Mouse (Mus musculus): Measurements from ENCODE around the gene Gm21970.

Gm21970 gene

DNA sequence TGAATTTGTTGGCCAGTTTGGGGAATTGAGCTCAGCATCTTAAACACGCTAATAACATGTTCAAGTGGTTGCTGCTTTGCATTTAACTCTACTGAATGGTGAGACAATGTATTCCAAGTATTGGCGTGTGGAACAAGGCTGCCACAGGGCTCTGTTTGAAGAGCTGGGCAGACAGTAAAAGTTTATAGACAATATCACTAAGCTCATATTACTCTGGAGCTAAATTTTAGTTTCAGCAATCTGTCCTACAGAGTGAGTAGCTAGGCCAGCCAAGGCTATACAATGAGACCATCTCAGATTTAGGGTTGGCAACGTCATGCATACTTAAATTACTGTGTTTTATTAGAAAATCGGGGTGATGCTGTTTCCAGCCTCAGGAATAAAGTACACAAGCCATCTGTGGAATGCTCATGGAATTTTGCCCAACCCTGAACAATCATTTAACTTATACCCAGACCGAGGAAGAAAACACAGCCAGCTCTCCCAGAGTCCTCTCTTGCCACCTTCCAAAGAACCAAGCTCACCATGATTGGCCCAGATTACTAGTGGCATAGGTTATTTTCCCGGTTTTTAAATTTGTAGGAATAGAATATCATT lies 10.1 kb downstream of the Gm21970 start:
- DNase-seq (ENCODE audit: low read depth, low spot score) = no peak

DNA sequence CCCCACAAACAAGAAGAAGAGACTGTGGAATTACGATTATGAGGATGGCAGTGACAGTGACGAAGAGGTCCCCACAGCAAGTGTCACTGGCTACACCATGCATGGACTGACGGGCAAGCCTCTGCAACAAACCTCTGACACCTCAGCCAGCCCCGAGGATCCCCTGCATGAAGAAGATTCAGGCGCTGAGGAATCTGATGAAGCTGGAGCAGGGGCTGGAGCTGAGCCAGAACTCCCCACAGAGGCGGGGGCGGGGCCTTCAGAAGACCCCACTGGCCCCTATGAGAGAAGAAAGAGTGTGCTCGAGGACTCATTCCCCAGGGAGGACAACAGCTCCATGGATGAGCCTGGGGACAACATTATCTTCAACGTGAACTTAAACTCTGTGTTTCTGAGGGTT lies 12.3 kb downstream of the Gm21970 start:
- DNase-seq (ENCODE audit: low read depth, low spot score) = no peak

DNA sequence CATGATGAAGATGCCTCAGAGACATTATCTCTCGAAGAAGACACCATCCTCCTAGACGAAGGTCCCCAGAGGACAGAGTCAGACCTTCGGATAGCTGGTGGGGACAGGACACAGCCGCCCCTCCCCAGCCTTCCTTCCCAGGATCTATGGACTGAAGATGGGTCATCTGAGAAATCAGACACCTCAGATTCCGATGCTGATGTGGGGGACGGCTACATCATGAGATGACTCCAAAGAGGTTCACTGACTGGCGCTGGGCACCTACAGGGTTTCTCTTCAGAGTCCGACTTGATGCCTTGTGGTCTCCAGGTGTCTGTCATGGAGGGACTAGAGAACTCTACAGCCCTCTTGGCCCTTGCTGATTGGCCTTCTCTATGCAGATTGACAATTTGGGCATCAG lies 12.7 kb downstream of the Gm21970 start:
- DNase-seq (ENCODE audit: low read depth, low spot score) = no peak

DNA sequence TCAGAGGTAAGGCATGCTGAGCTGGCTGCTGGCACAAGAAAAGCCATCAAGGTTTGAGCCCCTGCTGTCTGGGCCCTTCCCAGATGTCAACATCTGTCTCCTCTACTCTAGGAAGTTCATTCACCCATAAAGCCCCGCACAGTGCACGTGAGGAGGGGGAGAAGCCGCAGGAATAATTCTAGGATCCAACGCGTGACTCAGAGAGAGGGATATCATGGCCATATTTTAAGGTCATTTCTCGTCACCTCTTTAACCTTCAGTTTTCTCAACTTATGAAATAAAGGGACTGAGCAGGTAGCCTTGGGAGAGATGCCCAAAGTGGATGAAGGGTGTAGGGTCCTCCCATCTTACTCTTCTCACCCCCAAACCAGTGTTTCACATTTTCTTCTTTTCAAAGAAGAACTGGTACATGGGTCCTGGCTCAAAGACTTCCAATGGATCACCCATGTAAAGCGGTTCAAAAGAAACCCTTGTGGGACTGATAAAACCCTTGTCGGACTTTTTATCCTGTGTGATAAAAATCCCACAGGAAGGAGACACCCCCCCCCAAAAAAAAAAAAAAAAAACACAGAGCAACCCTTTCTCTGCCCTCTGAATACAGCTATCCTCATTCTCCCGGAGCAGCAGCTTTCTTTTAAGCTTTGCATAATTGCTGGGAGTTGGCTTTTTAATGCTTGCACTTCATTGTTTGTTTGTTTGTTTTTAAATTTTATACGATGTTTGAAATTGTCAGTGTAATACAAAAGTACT lies 13.5 kb downstream of the Gm21970 start:
- DNase-seq (ENCODE audit: low read depth, low spot score) = no peak

DNA sequence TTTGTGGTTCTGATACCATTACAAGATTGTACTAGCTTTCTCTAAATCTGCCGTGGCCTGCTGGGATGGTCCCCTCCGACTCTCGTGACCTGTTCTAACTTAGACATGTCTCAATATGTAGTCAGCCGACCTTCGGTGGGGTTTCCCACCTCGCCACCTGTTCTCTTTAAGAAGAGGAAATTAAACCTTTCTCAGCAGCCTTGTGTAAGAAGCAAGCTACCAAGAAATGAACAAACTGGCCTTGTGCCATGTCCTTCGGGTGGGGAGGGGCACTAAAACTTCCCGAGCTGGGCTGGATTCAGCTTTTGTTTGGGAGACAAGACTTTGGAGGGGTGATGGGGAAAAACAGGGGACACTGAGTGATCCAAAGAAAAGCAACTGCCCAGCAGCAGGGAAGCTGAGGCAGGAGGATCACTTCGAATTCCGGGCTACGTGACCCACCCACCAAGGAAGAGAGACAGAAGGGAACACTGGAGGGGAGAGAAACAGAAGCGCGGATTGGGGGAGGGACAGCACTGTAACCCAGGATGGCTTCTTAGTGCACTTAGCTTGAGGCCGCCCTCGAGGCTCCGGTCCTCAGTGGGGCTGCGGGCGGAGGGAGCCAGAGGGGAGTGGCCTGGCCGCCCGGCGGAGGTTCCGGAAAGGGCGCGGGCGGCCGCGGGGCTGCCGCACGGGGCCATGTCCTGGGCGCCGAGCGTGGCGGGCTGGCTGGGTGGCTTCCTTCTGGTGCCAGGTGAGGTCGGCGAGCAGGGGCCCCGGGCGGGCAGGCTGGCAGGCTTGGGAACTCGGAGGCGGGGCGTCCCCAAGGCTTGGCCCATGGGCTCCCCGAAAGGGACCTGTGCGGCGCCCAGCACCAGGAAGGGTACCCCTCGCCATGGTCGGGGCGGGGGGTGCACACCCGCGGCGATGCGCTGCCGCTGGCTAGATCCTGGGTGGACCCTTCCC lies 14.4 kb downstream of the Gm21970 start, which contains the start of gene Il10rb:
Il10rb (plus strand) TSS at position 525 of the 945 bp plus-strand sequence.
- DNase-seq (ENCODE audit: low read depth, low spot score) = peak; percentile 71

DNA sequence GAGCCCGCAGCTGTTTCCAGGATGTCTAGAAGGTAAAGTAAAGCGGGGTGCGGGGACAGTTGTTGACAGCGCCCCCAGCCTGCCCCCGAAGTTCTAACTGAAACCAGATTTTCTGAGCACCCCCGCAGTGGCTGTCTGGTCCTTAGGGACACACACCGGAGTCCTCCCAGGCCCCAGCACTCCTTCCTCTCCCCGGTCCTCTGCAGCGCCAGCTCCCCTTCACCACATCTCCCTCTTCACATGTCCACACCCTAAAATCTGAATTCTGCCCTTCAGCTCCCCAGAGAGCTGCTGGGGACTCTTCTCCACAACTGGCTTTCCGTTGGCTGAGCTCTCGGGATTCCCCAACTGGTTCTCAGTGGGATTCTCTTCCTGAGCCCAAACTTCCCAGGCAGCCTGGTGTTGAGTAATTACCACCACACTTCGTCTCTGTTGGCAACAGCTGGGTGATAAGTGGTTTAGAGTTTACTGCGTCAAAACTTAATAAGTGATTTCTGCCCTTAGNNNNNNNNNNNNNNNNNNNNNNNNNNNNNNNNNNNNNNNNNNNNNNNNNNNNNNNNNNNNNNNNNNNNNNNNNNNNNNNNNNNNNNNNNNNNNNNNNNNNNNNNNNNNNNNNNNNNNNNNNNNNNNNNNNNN lies 15.2 kb downstream of the Gm21970 start:
- no peak for DNase-seq (ENCODE audit: low read depth, low spot score)

DNA sequence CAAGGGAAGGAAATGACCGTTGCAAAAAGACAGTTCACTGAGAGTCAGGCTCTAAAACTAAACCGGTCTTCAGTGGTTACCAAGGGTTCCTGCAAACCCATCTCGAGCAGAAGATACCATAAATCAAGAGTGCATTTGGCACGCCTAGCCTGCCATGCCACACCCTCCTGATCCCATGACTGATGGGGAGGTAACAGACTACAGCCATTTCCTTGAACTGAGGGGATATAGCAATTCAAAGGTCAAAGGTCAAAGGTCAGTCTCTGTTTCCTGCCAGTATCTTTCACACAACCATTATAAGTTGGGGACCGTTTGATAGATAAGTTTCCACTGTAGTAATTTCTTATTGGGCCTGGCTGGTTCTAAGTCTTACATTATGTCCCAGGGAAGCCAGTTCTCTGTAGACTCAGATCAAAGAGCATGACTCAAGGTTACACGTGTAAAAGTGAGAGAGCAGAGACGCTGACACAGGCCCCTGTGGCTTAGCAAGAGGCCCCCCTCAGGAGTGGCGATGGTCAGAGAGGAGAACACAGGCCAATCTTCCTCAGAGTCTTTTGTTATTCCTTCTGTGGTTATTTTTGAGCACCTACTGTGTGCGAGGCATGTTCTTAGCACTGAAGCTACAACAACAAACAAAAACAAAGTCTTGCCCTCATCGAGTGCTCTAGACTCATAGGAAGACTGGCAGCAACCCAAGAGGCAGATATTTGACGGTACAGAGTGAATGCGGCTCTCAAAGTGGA lies 21.8 kb downstream of the Gm21970 start:
- DNase-seq (ENCODE audit: low read depth, low spot score) = peak; percentile 69

DNA sequence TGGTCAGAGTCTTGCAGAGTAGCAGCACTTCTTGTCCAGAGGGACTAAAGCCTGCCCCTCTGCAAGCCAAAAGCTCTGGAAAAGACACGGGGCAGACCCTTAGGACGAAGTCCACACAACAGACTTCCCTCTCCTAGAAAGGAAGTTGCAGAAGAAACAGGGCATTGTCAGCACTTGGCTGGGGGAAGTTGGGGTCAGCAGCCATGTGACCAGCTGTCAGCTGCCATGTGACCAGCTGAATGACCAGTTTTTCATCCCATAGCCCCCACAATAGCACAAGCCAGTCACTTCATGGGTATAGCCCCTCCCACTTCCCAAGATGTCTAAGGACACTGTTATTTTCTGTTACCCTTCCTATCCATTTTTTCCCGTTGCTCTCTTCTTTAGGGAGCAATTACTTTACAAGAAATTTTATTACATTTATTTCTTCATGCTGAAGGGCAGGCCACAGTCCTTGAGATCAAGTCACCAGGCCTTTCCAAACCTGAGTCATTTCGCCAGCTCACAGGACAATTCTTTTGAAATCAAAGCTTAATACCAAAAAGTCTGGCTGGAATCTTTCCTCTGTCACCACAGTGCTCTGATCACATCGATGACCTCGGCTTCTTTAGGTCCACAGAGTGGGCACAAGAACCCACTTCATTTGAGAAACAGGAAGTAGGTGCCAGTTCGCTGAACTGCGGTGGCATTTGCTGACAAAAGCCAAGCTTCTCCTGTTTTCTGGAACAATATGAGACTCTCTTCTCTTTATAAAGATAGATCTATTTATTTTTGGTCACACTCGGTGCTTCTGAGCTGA lies 24.1 kb downstream of the Gm21970 start:
- no peak for DNase-seq (ENCODE audit: low read depth, low spot score)

DNA sequence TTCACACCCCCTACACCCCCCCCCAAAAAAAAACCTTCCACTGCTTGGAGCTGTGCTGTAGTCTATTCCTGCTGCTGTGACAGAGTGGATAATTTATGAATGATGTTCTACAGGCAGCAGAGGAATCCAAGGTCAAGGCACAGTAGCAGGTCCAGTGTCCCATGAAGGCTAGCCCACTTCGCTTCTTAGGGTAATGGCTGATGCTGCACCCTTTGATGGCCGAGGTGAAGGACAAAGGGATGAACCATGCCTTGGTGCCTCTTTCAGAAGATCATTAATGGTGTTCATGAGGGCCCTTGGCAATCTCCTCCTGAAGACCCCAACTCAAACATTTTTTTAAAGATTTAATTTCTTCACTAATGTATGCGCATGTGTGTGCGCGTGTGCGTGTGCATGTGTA lies 24.8 kb downstream of the Gm21970 start:
- no peak for DNase-seq (ENCODE audit: low read depth, low spot score)

DNA sequence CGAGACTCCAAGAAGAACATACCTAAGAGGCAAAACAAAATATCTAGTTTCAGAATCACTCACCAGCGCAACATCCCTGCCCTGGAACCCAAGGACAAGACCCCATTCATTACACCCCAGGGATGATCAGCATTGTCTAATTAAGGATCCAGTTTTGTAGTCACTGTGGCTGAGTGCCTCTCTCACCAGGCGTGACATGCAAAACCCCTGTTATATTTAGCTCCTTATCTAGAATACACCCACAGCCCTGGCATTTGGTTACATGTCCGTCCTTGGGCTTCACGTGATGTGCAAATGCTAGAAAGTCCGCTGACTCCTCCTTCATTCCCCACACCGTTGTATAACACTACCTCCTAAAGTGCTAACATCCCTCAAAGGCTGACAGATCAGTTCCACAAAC lies 25.4 kb downstream of the Gm21970 start:
- no peak for DNase-seq (ENCODE audit: low read depth, low spot score)

DNA sequence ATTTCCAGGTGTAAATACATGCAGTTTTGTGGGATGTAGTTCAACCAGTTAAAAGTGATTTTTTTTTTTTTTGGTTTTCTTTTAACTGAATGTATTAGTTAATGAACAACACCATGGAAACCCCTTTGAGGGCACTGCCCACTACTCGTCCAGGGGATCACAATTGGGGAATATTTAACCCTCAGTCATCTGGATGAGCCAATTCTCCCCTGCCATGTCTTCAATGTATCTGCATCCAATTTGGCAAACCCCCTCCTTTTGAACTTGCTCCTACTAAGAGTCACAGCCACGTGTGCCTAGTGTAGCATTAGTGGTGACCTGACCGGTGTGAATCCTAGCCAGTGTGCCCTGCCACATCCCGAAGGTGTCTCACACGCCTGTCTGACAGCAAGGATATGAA lies 27.0 kb downstream of the Gm21970 start:
- no peak for DNase-seq (ENCODE audit: low read depth, low spot score)

DNA sequence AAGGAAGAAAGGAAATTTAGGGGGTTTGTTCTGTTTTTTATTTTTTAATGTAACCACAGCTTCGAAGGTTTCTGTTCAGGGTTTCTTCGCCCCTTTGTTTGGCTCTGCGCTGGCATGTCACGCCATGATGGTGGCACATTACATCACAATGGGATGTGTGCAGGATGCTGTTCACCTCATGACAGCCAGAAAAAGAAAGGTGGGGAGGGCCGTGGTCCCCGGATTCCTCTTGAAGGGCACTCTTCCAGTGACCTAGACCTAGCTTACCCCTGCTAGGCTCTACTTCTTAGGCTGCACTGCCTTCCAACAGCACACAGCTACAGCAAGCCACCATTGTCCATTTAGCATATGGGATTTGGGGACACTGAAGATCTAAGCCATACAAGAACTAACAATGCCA lies 34.3 kb downstream of the Gm21970 start:
- peak; percentile 57 for DNase-seq (ENCODE audit: low read depth, low spot score)

DNA sequence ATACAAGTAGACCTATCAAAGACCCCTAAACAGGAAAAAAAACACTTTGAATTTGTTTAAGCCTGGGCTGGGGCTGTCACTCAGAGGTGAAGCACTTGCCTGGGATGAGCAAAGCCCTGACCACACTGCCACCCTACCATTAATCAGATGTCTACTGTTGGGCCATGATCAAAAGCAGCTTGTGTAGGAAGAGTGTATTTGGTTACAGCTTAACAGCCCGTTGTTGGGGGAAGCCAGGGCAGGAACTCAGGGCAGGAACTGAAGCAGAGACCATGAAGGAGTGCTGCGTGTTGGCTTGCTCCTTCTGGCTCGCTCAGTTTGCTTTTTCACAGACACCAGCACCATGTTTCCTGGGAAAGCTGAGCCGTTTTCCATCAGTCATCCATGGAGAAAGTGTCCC lies 35.1 kb downstream of the Gm21970 start:
- DNase-seq (ENCODE audit: low read depth, low spot score) = no peak

DNA sequence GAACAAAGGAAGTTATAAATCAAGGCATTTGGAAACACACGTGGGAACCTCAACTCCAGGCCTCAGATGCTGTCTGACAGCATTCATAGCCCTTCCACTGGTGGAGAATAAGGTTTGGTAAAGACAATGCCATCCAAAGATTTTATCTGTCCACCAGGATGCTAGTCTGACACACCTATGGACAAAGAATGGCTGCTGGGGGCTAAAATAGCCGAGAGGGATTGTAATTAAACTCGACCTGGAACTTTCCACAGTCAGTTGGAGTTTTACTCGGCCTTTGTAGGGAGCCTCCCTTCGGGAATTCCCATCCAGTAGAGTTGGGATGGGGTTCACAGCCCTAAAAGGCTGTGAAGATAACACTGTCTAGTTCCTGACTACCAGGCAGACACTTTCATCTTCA lies 35.9 kb downstream of the Gm21970 start:
- DNase-seq (ENCODE audit: low read depth, low spot score) = no peak

DNA sequence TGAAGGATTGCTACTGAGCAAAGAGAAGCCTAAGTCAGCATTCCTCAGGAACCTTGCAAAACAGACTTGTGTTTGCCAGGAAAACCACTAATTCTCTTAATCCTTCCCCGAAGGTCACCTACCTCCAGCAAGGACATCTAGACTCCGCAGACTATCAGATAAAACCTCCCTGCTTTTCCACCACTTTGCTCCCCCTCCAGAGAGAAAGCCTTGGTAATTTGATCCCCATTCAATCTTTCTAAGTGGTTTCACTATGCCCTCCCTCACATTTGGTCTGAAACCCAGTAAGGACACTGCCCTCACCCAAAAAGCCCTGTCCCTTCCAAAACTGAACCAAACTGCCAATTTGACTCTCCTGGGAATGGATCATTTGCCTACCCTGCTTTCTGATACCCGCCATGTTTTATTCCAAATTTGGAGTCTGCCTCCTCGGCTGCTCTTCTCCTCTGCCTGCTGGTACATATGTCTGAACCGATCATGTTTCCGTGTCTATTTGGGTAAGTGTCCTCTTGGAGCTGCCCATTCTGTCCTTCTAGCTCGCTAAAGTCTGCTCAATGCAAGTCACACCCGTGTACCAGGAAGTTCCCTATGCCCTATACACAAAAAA lies 36.8 kb downstream of the Gm21970 start:
- DNase-seq (ENCODE audit: low read depth, low spot score) = no peak

DNA sequence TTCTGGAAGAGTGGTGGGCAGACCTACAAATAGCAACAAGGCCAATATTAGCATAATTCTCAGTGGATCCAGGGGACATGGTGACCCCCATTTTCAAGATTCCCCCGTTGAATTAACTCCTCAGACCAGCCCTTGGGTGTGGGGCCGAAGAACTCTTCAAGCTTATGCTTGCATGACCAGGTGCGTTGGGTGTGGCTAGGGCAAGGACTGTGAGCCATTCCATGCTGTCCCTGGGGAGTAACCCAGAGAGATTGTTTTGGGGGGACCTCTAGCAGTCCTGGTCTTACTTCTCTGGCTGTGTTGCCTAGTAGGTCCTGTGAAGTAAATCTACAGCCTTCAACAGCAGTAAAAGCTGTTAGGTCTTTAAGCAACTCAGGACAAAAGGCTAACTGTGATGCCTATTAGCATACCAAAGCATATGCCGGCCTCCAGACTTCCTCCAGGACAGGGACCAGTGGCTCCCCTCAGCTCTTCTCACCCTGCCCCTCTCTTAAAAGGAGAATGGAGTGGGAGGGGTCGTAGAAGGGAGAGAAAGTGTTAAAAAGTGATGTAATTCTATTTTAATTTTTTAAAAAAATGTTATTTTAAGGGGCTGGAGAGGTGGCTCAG lies 41.3 kb downstream of the Gm21970 start:
- peak; percentile 49 for DNase-seq (ENCODE audit: low read depth, low spot score)

DNA sequence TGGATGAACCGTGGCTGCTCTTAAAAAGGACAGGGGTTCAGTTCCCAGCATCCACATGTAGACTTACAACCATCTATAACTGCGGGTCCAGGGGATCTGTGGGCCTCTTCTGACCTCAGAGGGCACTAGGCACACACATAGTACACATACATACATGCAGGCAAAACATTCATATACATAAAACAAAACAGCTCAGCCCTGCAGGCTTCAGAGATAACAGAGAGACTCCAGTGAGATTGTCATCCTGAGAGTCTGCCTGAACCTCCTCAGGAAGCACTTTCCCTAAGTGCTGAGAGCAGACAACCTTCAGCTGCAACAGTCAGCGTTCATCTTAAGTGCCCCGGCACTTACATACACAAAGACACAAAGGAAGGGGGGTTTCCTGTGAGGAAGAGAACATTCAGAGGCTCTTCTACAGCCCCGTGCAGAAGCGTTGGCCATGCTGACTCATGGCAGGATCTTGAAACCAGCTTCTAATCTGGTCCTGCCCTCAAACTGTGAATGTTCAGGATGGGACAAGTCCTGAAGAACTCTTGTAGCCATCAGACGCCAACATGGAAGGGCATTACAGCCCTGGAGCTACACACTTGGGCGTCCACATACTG lies 41.9 kb downstream of the Gm21970 start:
- no peak for DNase-seq (ENCODE audit: low read depth, low spot score)

DNA sequence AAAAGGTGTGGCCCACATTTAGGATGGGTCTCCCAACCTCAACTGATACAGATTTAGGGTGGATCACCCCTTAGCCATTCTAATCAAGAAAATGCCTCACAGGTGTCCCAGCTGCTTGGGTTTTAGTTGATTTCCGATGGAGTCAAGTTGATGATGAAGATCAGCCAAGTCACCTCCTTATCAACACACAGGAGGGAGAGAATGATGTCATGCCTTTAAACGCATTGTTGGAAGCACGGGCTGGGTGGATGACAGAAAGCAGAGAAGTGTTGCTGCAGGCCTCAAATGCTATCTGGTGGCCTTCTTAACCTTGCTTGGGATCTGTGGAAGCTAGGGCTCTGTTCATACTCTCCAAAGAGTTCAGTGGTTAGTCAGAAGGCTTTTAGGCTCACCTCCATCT lies 42.6 kb downstream of the Gm21970 start:
- no peak for DNase-seq (ENCODE audit: low read depth, low spot score)

DNA sequence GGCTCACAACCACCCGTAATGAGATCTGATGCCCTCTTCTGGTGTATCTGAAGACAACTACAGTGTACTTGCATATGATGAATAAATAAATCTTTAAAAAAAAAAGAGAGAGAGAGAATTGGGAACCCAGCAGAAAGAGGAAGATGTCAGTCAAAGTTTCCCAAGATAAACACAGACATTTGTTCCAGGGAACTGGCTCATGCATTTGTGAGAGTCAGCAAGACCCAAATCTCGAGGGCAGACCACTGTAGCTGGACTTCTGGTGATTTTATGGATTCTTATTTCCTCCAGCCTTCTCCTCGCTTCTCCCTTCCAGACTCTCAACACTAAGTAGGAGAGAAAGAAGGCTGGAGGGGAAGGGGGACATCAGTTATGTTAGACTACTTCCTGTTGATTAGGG lies 46.6 kb downstream of the Gm21970 start:
- no peak for DNase-seq (ENCODE audit: low read depth, low spot score)

Measured in ZHBTc4 (cell line).